Mouse (Mus musculus) heart, postnatal 0 days (tissue): ENCODE measurements around the gene Nav2.

ENCODE experiments used
- CTCF ChIP-seq: IDR thresholded peaks from 2 replicates; pipeline ENCODE4 v1.5.1; 2016; ENCODE audit warnings: antibody characterized with exemption, control low read depth, low read depth
- EP300 ChIP-seq: IDR thresholded peaks from 2 replicates; pipeline ENCODE4 v1.6.1; 2016; ENCODE audit warnings: antibody characterized with exemption, low read depth

DNA sequence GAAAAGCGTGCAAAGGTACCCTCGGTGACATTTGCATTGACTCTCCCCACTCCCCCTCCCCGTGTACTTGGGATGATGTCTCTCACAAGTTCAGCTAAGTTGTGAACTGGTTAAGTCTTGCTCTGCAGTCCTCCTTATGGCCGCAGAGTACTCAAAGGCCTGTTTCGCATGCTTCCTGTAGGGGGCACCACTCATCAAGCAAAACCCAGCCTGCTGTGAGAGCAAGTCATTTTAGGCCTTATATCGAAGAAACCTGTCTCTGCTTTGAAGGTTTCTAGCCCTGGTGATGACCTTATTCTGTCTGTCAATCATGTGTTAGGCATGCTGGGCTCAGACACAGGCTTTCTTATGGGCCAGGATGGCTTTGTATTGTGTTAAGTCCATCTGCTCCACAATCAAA lies 519.3 kb downstream of the Nav2 start:
- TF ChIP-seq CTCF (peak; percentile 52), EP300 (no peak)
